Mouse (Mus musculus) forelimb bud, embryonic 11.5 days (tissue): ENCODE results near the gene Egln2.

Experiments used
- DNase-seq: peaks from one replicate; pipeline ENCODE4 v3.0.0-alpha.2; 2012; ENCODE audit warnings: low read depth, low spot score

Gene Egln2

GRCm38 (mm10) chr7:27166614-27167474 is at the start of gene Egln2:
TSS of gene Egln2 (minus strand) at chr7:27166802.
- DNase-seq = peak; percentile 93

- DNase-seq = no peak
These were observed 46.0 kb upstream of the Egln2 start for GRCm38 (mm10) chr7:27212626-27213025.

GRCm38 (mm10) chr7:27203730-27204449 is 37.3 kb upstream of the Egln2 start:
- DNase-seq = no peak

- DNase-seq = no peak
These were observed 32.2 kb upstream of the Egln2 start for GRCm38 (mm10) chr7:27198779-27199178.

- DNase-seq = no peak
These were observed 31.8 kb upstream of the Egln2 start for GRCm38 (mm10) chr7:27198355-27198754.

GRCm38 (mm10) chr7:27197634-27198033 is 31.0 kb upstream of the Egln2 start:
- no peak for DNase-seq

- DNase-seq = no peak
These were observed 30.5 kb upstream of the Egln2 start for GRCm38 (mm10) chr7:27197136-27197535.

GRCm38 (mm10) chr7:27195681-27196611 is 29.3 kb upstream of the Egln2 start, which contains the start of the genes BC024978 and Snrpa:
TSS of gene BC024978 (plus strand) at chr7:27195781.
TSS of gene Snrpa (minus strand) at chr7:27196271.
- DNase-seq = peak; percentile 98

GRCm38 (mm10) chr7:27193731-27194130 is 27.1 kb upstream of the Egln2 start:
- DNase-seq = no peak

GRCm38 (mm10) chr7:27192434-27192833 is 25.8 kb upstream of the Egln2 start:
- no peak for DNase-seq

- no peak for DNase-seq
These were observed 22.8 kb upstream of the Egln2 start for GRCm38 (mm10) chr7:27189271-27189931.

- no peak for DNase-seq
These were observed 19.4 kb upstream of the Egln2 start for GRCm38 (mm10) chr7:27185986-27186385.

GRCm38 (mm10) chr7:27184964-27185363 is 18.4 kb upstream of the Egln2 start:
- DNase-seq = peak; percentile 35

- no peak for DNase-seq
These were observed 15.9 kb upstream of the Egln2 start for GRCm38 (mm10) chr7:27182498-27182897.

- no peak for DNase-seq
These were observed 14.5 kb upstream of the Egln2 start, which contains the start of the genes Gm21983 and Mia for GRCm38 (mm10) chr7:27180837-27181695. TSS of gene Gm21983 (minus strand) at chr7:27181086. TSS of gene Mia (minus strand) at chr7:27181157.

- DNase-seq = no peak
These were observed 13.4 kb upstream of the Egln2 start for GRCm38 (mm10) chr7:27180036-27180435.

- DNase-seq = no peak
These were observed 12.8 kb upstream of the Egln2 start for GRCm38 (mm10) chr7:27179217-27179918.

GRCm38 (mm10) chr7:27178324-27179216 is 12.0 kb upstream of the Egln2 start, which contains the start of gene Rab4b:
TSS of gene Rab4b (minus strand) at chr7:27178896.
- DNase-seq = peak; percentile 99
